Mouse (Mus musculus): ENCODE measurements around the gene Rbms1. TPM values are rescaled to one million over a fixed set of nuclear protein-coding genes. Genes with fewer than 3 reads are reported as not detected.

Rbms1 gene
- polyA plus RNA-seq, 1 experiment from 2014 or later: 64.7 TPM

GRCm38 (mm10) chr2:60724660-60725059, 238.3 kb downstream of the Rbms1 start:
- H3K27me3 ChIP-seq (replicated peaks; ENCODE audit: control insufficient read depth, insufficient read depth, low read length): no peaks in the 10 kb centered on the region
- 78% methylated on average over 2 of the region's 2 CpGs for WGBS
- no peaks in the 10 kb centered on the region for H3K4me1 ChIP-seq (ENCODE audit: control insufficient read depth, insufficient read depth, low read depth, low read length)
- no peaks in the 10 kb centered on the region for H3K36me3 ChIP-seq (ENCODE audit: control insufficient read depth, insufficient read depth, low read length)
- H3K9ac ChIP-seq (ENCODE audit: low read depth, low read length): no peak overlapping the region
- H3K4me3 ChIP-seq (ENCODE audit: low read length): no peak overlapping the region
- H3K4me2 ChIP-seq (ENCODE audit: low read length): no peak overlapping the region
- no peaks in the 10 kb centered on the region for H3K9me3 ChIP-seq (ENCODE audit: control insufficient read depth, low read length)
- H3K27ac ChIP-seq (ENCODE audit: low read depth, low read length): no peak overlapping the region
- ATAC-seq: no peak

- H3K36me3 ChIP-seq (ENCODE audit: control insufficient read depth, insufficient read depth, low read length): no peaks in the 10 kb centered on the region
- H3K27me3 ChIP-seq (replicated peaks; ENCODE audit: control insufficient read depth, insufficient read depth, low read length): no peaks in the 10 kb centered on the region
- H3K27ac ChIP-seq (ENCODE audit: low read depth, low read length): no peak overlapping the region
- no peaks in the 10 kb centered on the region for H3K4me1 ChIP-seq (ENCODE audit: control insufficient read depth, insufficient read depth, low read depth, low read length)
- no peak for ATAC-seq
- no peak overlapping the region for H3K4me3 ChIP-seq (ENCODE audit: low read length)
- no peaks in the 10 kb centered on the region for H3K9me3 ChIP-seq (ENCODE audit: control insufficient read depth, low read length)
- no peak overlapping the region for H3K4me2 ChIP-seq (ENCODE audit: low read length)
- H3K9ac ChIP-seq (ENCODE audit: low read depth, low read length): no peak overlapping the region
- 90% methylated on average over 3 of the region's 3 CpGs for WGBS
Observed at GRCm38 (mm10) chr2:60722967-60723366, 240.0 kb downstream of the Rbms1 start.

GRCm38 (mm10) chr2:60722514-60722913, 240.5 kb downstream of the Rbms1 start, which contains the start of gene Itgb6:
Itgb6 (minus strand) TSS chr2:60722643.
- H3K27ac ChIP-seq (ENCODE audit: low read depth, low read length): no peak within 1 kb of the TSS
- no peaks in the 10 kb centered on the region for H3K9me3 ChIP-seq (ENCODE audit: control insufficient read depth, low read length)
- H3K4me3 ChIP-seq (ENCODE audit: low read length): no peak within 1 kb of the TSS
- peak; percentile 63 for ATAC-seq
- H3K27me3 ChIP-seq (replicated peaks; ENCODE audit: control insufficient read depth, insufficient read depth, low read length): no peaks in the 10 kb centered on the region
- H3K9ac ChIP-seq (ENCODE audit: low read depth, low read length): no peak within 1 kb of the TSS
- 0 out of 2 replicates have a peak within 1 kb of the TSS, but pooled peaks have one; percentile 10 for H3K4me2 ChIP-seq (ENCODE audit: low read length)
- no peaks in the 10 kb centered on the region for H3K36me3 ChIP-seq (ENCODE audit: control insufficient read depth, insufficient read depth, low read length)
- whole genome bisulfite sequencing: 55% methylated on average over 14 of the region's 14 CpGs
- no peaks in the 10 kb centered on the region for H3K4me1 ChIP-seq (ENCODE audit: control insufficient read depth, insufficient read depth, low read depth, low read length)

- Histone ChIP-seq H3K4me3 (ENCODE audit: low read length) (no peak overlapping the region), H3K9me3 (ENCODE audit: control insufficient read depth, low read length) (no peaks in the 10 kb centered on the region), H3K27me3 (replicated peaks; ENCODE audit: control insufficient read depth, insufficient read depth, low read length) (no peaks in the 10 kb centered on the region), H3K27ac (ENCODE audit: low read depth, low read length) (no peak overlapping the region), H3K36me3 (ENCODE audit: control insufficient read depth, insufficient read depth, low read length) (no peaks in the 10 kb centered on the region), H3K9ac (ENCODE audit: low read depth, low read length) (no peak overlapping the region), H3K4me2 (ENCODE audit: low read length) (no peak overlapping the region), H3K4me1 (ENCODE audit: control insufficient read depth, insufficient read depth, low read depth, low read length) (no peaks in the 10 kb centered on the region)
- ATAC-seq: no peak
- WGBS: 27% methylated on average over 5 of the region's 5 CpGs
Observed at GRCm38 (mm10) chr2:60720906-60721305, 242.1 kb downstream of the Rbms1 start.

- H3K4me1 ChIP-seq (ENCODE audit: control insufficient read depth, insufficient read depth, low read depth, low read length): peaks cover 2% of the 10 kb centered on the region; the same call in 1 of the 2 replicates
- H3K4me2 ChIP-seq (ENCODE audit: low read length): no peak overlapping the region
- H3K27me3 ChIP-seq (replicated peaks; ENCODE audit: control insufficient read depth, insufficient read depth, low read length): no peaks in the 10 kb centered on the region
- no peak overlapping the region for H3K27ac ChIP-seq (ENCODE audit: low read depth, low read length)
- WGBS: 75% methylated on average over 8 of the region's 8 CpGs
- H3K4me3 ChIP-seq (ENCODE audit: low read length): no peak overlapping the region
- no peaks in the 10 kb centered on the region for H3K9me3 ChIP-seq (ENCODE audit: control insufficient read depth, low read length)
- H3K9ac ChIP-seq (ENCODE audit: low read depth, low read length): no peak overlapping the region
- no peaks in the 10 kb centered on the region for H3K36me3 ChIP-seq (ENCODE audit: control insufficient read depth, insufficient read depth, low read length)
- ATAC-seq: no peak
Observed at GRCm38 (mm10) chr2:60720205-60720604, 242.8 kb downstream of the Rbms1 start.

- 0 out of 2 replicates have a peak overlapping the region, but pooled peaks have one; percentile 8 for H3K4me3 ChIP-seq (ENCODE audit: low read length)
- peak; percentile 21; the same call in 1 of the 2 replicates for ATAC-seq
- H3K36me3 ChIP-seq (ENCODE audit: control insufficient read depth, insufficient read depth, low read length): no peaks in the 10 kb centered on the region
- no peaks in the 10 kb centered on the region for H3K27me3 ChIP-seq (replicated peaks; ENCODE audit: control insufficient read depth, insufficient read depth, low read length)
- 54% methylated on average over 13 of the region's 13 CpGs for WGBS
- no peak overlapping the region for H3K9ac ChIP-seq (ENCODE audit: low read depth, low read length)
- peak overlapping the region; percentile 39; the same call in 1 of the 2 replicates for H3K4me2 ChIP-seq (ENCODE audit: low read length)
- no peak overlapping the region for H3K27ac ChIP-seq (ENCODE audit: low read depth, low read length)
- peaks cover 17% of the 10 kb centered on the region for H3K4me1 ChIP-seq (ENCODE audit: control insufficient read depth, insufficient read depth, low read depth, low read length)
- no peaks in the 10 kb centered on the region for H3K9me3 ChIP-seq (ENCODE audit: control insufficient read depth, low read length)
Observed at GRCm38 (mm10) chr2:60717348-60717747, 245.6 kb downstream of the Rbms1 start.

GRCm38 (mm10) chr2:60716549-60716948, 246.4 kb downstream of the Rbms1 start:
- H3K27ac ChIP-seq (ENCODE audit: low read depth, low read length): no peak overlapping the region
- no peak overlapping the region for H3K4me2 ChIP-seq (ENCODE audit: low read length)
- peaks cover 17% of the 10 kb centered on the region for H3K4me1 ChIP-seq (ENCODE audit: control insufficient read depth, insufficient read depth, low read depth, low read length)
- H3K4me3 ChIP-seq (ENCODE audit: low read length): no peak overlapping the region
- ATAC-seq: no peak
- no peaks in the 10 kb centered on the region for H3K36me3 ChIP-seq (ENCODE audit: control insufficient read depth, insufficient read depth, low read length)
- no peak overlapping the region for H3K9ac ChIP-seq (ENCODE audit: low read depth, low read length)
- H3K9me3 ChIP-seq (ENCODE audit: control insufficient read depth, low read length): no peaks in the 10 kb centered on the region
- H3K27me3 ChIP-seq (replicated peaks; ENCODE audit: control insufficient read depth, insufficient read depth, low read length): no peaks in the 10 kb centered on the region

GRCm38 (mm10) chr2:60715771-60716170, 247.2 kb downstream of the Rbms1 start:
- H3K4me2 ChIP-seq (ENCODE audit: low read length): no peak overlapping the region
- no peaks in the 10 kb centered on the region for H3K36me3 ChIP-seq (ENCODE audit: control insufficient read depth, insufficient read depth, low read length)
- 76% methylated on average over 13 of the region's 13 CpGs for WGBS
- H3K9me3 ChIP-seq (ENCODE audit: control insufficient read depth, low read length): no peaks in the 10 kb centered on the region
- no peaks in the 10 kb centered on the region for H3K27me3 ChIP-seq (replicated peaks; ENCODE audit: control insufficient read depth, insufficient read depth, low read length)
- no peak overlapping the region for H3K9ac ChIP-seq (ENCODE audit: low read depth, low read length)
- ATAC-seq: no peak
- peaks cover 17% of the 10 kb centered on the region for H3K4me1 ChIP-seq (ENCODE audit: control insufficient read depth, insufficient read depth, low read depth, low read length)
- H3K27ac ChIP-seq (ENCODE audit: low read depth, low read length): no peak overlapping the region
- no peak overlapping the region for H3K4me3 ChIP-seq (ENCODE audit: low read length)

GRCm38 (mm10) chr2:60714971-60715502, 248.0 kb downstream of the Rbms1 start:
- peak; percentile 38 for ATAC-seq

More at GRCm38 (mm10) chr2:60714971-60715502, 248.0 kb downstream of the Rbms1 start:
- 37% methylated on average over 8 of the region's 8 CpGs for WGBS
- no peak overlapping the region for H3K4me2 ChIP-seq (ENCODE audit: low read length)
- H3K36me3 ChIP-seq (ENCODE audit: control insufficient read depth, insufficient read depth, low read length): no peaks in the 10 kb centered on the region
- H3K9ac ChIP-seq (ENCODE audit: low read depth, low read length): no peak overlapping the region
- H3K9me3 ChIP-seq (ENCODE audit: control insufficient read depth, low read length): no peaks in the 10 kb centered on the region
- no peaks in the 10 kb centered on the region for H3K27me3 ChIP-seq (replicated peaks; ENCODE audit: control insufficient read depth, insufficient read depth, low read length)
- no peak overlapping the region for H3K27ac ChIP-seq (ENCODE audit: low read depth, low read length)
- H3K4me3 ChIP-seq (ENCODE audit: low read length): no peak overlapping the region
- peaks cover 17% of the 10 kb centered on the region for H3K4me1 ChIP-seq (ENCODE audit: control insufficient read depth, insufficient read depth, low read depth, low read length)
